Mouse (Mus musculus) heart, postnatal 0 days (tissue): ENCODE data around the gene Ufm1.

Experiments used
- CTCF ChIP-seq: IDR thresholded peaks from 2 replicates; pipeline ENCODE4 v1.5.1; 2016; ENCODE audit warnings: antibody characterized with exemption, control low read depth, low read depth
- EP300 ChIP-seq: IDR thresholded peaks from 2 replicates; pipeline ENCODE4 v1.6.1; 2016; ENCODE audit warnings: antibody characterized with exemption, low read depth

GRCm38 (mm10) chr3:53870482-53870881 is 6.9 kb upstream of the Ufm1 start:
- TF ChIP-seq CTCF (no peak), EP300 (no peak)
